Mouse (Mus musculus) mesoderm, embryonic 11.5 days (tissue): ENCODE measurements around the gene Dusp2.
A peak's percentile ranks its signal among the peaks of the same experiment; 100 is the strongest.

Experiments used
- DNase-seq: peaks from one replicate; pipeline ENCODE4 v3.0.0-alpha.2; 2012; ENCODE audit warnings: low read depth, low spot score

The Dusp2 gene

GRCm38 (mm10) chr2:127323667-127324066, 12.3 kb upstream of the Dusp2 start:
- no peak for DNase-seq

- no peak for DNase-seq
These were observed 11.5 kb upstream of the Dusp2 start for GRCm38 (mm10) chr2:127324456-127324855.

DNA sequence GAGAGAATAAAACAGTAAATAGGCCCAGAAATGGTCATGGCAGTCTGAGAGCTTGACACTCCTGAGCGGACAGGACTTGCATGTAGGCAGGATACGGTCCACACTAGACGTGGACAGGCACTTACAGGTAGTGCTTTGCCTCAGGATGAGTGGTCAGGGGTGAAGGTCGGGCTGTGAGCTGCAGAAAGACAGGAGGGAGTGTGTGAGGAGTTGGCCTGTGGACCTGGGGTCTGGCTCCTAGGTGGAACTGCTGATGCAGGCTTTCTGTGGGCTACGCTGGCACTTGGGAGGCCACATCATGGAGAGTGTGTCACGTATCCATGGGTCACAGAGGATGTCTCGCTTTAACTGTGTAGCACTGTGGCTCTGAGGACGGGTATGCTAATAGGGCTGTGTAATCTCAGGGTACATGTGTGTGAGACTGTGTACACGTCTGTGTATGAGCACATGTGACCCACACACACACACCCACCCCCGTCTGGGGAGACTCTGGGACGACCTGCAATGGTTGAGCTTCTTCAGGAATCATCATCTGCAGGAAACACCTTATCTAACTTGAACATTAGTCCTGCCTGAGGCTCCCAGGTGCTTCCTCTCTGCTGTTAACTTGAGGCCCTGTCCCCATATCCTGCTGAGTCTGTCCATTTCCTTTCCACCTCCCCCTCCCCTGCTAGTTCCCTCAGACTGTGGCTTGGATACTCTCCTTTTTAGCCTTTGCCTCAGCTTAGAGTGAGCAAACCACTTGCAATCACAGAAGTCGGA, 7.7 kb upstream of the Dusp2 start:
- no peak for DNase-seq

GRCm38 (mm10) chr2:127332807-127333570, 3.0 kb upstream of the Dusp2 start:
- DNase-seq, result no peak

GRCm38 (mm10) chr2:127333945-127334603, 1.9 kb upstream of the Dusp2 start:
- no peak for DNase-seq

GRCm38 (mm10) chr2:127335078-127335541, 849 bp upstream of the Dusp2 start:
- DNase-seq, result no peak

DNA sequence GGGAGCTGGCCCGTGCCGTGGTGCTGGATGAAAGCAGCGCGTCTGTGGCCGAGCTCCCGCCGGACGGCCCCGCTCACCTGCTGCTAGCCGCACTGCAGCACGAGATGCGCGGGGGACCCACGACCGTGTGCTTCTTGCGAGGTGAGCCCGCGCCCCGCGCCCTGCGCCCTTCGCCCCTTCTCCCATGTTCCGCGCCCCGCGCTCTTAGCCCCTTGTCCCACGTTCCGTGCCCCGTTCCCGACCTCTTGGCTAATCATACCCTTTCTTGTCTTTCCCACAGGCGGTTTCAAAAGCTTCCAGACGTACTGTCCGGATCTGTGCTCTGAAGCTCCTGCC, 506 bp downstream of the Dusp2 start:
- no peak for DNase-seq

- no peak for DNase-seq
These were observed 926 bp downstream of the Dusp2 start for GRCm38 (mm10) chr2:127336885-127337284.

GRCm38 (mm10) chr2:127337531-127337930, 1.6 kb downstream of the Dusp2 start:
- DNase-seq, result no peak

DNA sequence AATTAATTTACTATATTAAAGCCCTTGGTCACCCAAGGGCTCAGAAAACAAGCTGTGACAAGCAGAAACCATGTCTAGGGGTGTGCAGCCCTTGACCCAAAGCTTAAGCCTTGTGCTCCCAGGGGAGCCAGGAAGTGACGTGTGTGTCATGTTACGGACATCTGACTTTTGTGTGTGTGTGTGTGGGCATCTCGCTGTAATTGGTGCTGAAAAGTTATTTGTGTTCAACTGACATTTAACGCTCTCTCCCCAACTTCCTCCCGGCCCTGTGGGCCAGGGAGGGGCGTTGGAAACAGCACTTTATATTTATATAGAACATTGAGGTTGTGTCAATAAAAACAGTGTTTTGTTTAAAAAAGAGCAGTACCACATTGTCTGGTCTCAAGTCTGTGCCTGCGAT, 2.1 kb downstream of the Dusp2 start:
- no peak for DNase-seq

- DNase-seq, result no peak
These were observed 2.5 kb downstream of the Dusp2 start, which contains the start of gene Astl for GRCm38 (mm10) chr2:127338416-127338815. TSS of gene Astl (plus strand) at chr2:127338639.

DNA sequence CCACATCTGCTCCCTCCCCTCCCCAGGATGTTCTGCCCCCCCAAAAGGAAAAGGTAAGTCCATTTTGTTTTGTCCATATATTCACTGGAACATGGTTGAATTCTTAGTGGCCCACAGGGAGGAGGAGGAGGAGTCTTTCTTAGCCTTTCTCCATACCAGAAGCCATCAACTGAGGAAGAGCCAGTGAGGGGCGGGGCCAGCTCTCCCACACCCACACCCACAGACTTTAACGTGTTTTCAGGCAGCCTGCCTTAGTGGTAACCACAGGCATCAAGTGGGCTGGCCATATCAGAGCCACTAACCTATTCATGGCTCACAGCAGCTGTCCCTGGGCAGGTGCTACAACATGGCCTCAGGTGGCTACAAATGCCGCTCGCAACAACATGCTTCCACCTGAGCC, 2.9 kb downstream of the Dusp2 start:
- DNase-seq, result no peak

DNA sequence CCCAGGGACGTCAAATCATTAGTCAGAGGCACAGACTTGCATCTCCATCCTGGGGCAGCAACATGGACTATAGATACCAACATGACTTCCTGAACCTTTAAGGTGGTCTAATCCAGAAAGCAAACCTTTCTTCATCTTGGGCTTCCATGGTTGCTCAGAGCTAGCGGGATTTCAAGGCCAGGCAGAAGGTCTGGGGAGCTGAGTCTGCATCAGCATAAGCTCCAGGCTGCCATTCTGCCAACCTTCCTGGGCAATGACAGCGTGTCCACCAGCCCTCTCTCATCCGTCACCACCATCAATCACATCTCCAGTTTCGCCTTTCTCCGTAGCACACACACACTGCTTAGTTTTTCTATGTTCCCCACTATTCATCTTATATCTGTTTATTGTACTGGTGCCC, 3.3 kb downstream of the Dusp2 start:
- DNase-seq, result no peak

DNA sequence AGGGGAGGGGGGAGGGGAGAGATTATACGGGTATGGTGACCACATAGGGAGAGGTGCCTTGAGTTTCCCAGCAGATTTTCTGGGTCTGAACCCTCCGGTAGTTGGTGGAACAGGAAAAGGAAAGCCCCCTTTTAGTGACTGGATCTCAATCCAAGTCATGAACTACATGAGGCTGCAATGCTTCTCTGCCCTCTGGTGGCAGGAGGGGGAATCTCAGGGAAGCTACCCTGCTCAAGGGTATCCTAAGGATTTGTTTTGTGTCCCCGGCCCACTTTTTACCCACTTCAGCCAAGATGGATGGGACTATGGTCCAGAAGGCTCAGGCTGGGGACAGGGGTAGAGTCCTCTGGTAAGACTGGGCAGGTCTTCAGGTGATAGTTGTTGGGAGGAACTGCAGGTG, 5.2 kb downstream of the Dusp2 start:
- peak; percentile 72 for DNase-seq

GRCm38 (mm10) chr2:127346334-127346733, 10.4 kb downstream of the Dusp2 start:
- no peak for DNase-seq

GRCm38 (mm10) chr2:127347147-127347985, 11.4 kb downstream of the Dusp2 start:
- no peak for DNase-seq

DNA sequence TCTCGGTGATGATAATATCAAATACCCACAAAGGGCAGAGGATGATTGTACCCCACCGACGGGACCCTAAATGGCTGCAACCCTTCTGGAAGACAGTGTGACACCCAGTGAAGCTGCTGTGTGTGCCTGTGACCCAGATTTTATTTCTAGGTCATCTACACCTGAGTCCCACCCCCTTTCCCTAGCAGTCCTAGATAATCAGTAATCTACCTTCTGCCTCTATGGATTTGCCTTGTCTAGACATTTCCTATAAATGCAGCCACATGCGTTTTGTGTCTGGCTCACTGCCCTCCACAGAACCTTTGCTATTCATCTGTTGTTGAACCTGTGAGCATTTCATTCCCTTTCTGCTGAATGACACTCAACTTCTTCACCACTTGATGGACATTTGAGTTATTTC, 17.9 kb downstream of the Dusp2 start:
- DNase-seq, result no peak

DNA sequence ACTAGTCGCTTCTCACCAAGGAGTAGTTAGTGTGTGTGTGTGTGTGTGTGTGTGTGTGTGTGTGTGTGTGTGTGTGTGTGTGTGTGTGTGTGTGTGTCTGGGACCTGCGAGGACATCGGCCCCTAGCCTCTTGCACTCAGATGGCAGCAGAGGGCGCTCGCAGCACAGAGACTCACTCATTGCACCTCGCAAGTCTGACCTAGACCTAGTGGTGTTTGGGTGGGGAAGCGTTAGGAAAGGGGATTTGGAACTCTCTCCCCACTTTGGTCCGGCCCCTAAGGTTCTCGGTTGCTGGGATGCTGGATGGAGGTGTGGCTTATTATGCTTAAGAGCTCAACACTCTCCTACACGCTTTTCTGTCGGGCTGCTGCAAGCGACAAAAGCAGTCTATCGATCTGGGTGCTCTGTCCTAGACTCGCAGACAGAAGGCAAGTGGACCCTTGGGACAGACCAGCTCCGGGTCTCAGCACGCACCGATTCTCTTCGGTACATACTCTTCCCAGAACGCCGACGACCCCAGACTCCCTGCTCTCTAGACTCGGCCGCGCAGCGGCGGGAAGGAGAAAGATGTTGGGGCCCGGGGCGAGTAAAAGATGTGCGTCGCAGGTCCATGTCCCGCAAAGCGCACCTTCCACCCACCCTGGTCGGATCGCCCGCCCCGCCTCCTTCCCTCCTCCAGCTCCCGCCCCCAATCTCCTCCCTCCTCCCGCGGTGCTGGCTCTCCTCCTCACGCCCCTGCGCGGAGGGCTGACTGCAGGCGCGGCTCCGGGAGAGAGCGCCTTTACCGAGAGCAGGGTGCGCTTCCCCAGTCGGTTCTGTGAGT, 26.7 kb downstream of the Dusp2 start, which contains the start of gene Adra2b:
Gene Adra2b, plus strand, starts transcription at position 750 of the 823 bp plus-strand sequence.
- peak; percentile 86 for DNase-seq

DNA sequence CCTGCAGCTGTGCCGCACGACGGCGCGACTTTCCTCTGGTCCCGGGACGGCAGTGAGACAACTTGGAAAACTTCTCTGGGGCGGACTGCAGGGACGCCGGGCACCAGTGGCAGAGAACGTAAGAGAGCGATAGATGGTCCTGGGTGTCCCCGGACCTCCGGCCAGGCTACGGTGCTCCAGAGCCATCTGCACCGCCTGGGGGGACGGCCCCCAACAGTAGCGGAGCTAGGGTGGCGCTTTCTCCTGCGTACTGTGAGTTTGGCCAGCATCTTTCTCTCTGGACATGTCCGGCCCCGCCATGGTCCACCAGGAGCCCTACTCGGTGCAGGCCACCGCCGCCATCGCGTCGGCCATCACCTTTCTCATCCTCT, 27.3 kb downstream of the Dusp2 start:
- no peak for DNase-seq

DNA sequence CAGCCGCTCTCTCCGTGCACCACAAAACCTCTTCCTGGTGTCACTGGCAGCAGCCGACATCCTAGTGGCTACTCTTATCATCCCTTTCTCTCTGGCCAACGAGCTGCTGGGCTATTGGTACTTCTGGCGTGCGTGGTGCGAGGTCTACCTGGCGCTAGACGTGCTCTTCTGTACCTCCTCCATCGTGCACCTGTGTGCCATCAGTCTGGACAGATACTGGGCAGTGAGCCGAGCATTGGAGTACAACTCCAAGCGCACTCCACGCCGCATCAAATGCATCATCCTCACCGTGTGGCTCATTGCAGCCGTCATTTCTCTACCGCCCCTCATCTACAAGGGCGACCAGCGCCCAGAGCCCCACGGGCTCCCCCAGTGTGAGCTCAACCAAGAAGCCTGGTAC, 27.7 kb downstream of the Dusp2 start:
- DNase-seq, result no peak

DNA sequence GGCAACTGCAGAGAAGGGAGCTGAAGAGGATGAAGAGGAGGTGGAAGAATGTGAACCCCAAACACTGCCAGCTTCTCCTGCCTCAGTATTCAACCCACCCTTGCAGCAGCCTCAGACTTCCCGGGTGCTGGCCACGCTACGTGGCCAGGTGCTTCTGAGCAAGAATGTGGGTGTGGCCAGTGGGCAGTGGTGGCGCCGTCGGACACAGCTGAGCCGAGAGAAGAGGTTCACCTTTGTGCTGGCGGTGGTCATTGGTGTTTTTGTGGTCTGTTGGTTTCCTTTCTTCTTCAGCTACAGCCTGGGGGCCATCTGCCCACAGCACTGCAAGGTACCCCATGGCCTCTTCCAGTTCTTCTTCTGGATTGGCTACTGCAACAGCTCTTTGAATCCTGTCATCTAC, 28.5 kb downstream of the Dusp2 start:
- DNase-seq, result no peak
